Mouse (Mus musculus) brain, embryonic 14.5 days (tissue): Measurements from ENCODE around the gene Tenm2. TPM values are rescaled to one million over a fixed set of nuclear protein-coding genes. Genes with fewer than 3 reads are reported as not detected.

Experiments
- DNase-seq: peaks from one replicate; pipeline ENCODE4 v3.0.0-alpha.2; 2011; ENCODE audit warnings: low read depth
- CTCF ChIP-seq: fragments of 200-500 bp; IDR thresholded peaks from 2 replicates; pipeline ENCODE4 v1.5.1; 2012; ENCODE audit warnings: inconsistent platforms, mild to moderate bottlenecking, moderate library complexity, borderline replicate concordance; ENCODE audit not compliant: insufficient read depth, insufficient read length; ENCODE audit errors: extremely low read depth
- POLR2A ChIP-seq: fragments of 200-500 bp; IDR thresholded peaks from 2 replicates; pipeline ENCODE4 v1.6.1; 2012; ENCODE audit warnings: mild to moderate bottlenecking, inconsistent platforms, borderline replicate concordance; ENCODE audit not compliant: poor library complexity, insufficient read depth, insufficient read length, severe bottlenecking; ENCODE audit errors: extremely low read depth
- polyA plus RNA-seq: library from polyadenylated mRNA; depleted of rRNA; stranded (reverse); fragments of >200 nt; gene quantifications from 2 replicates; pipeline ENCODE4 v1.2.3, GENCODE M21; 2012

Gene Tenm2
- polyA plus RNA-seq, 1 experiment = 47.2 TPM

- TF ChIP-seq POLR2A (no peak), CTCF (no peak)
- DNase-seq = peak; percentile 77
Measured at GRCm38 (mm10) chr11:36120591-36121409, 1115.0 kb downstream of the Tenm2 start.

GRCm38 (mm10) chr11:36113326-36113725, 1122.4 kb downstream of the Tenm2 start:
- no peak for DNase-seq
- no peak for TF ChIP-seq POLR2A
- TF ChIP-seq CTCF = no peak

GRCm38 (mm10) chr11:36108970-36109731, 1126.6 kb downstream of the Tenm2 start:
- DNase-seq = peak; percentile 94

GRCm38 (mm10) chr11:36107840-36108239, 1127.9 kb downstream of the Tenm2 start:
- no peak for TF ChIP-seq POLR2A
- no peak for TF ChIP-seq CTCF
- peak; percentile 29 for DNase-seq

More at GRCm38 (mm10) chr11:36108970-36109731, 1126.6 kb downstream of the Tenm2 start:
- no peak for TF ChIP-seq CTCF
- no peak for TF ChIP-seq POLR2A

- TF ChIP-seq CTCF (no peak), POLR2A (no peak)
- peak; percentile 90 for DNase-seq
Measured at GRCm38 (mm10) chr11:36106639-36107038, 1129.1 kb downstream of the Tenm2 start.

GRCm38 (mm10) chr11:36103556-36103955, 1132.2 kb downstream of the Tenm2 start:
- DNase-seq = peak; percentile 74
- TF ChIP-seq POLR2A (no peak), CTCF (no peak)

GRCm38 (mm10) chr11:36096219-36096618, 1139.5 kb downstream of the Tenm2 start:
- TF ChIP-seq CTCF (no peak), POLR2A (no peak)
- peak; percentile 91 for DNase-seq

GRCm38 (mm10) chr11:36090210-36090609, 1145.6 kb downstream of the Tenm2 start:
- no peak for DNase-seq
- TF ChIP-seq POLR2A = no peak
- TF ChIP-seq CTCF = no peak

- TF ChIP-seq CTCF (no peak), POLR2A (no peak)
- peak; percentile 56 for DNase-seq
Measured at GRCm38 (mm10) chr11:36081399-36082053, 1154.2 kb downstream of the Tenm2 start.

- DNase-seq = peak; percentile 52
- TF ChIP-seq POLR2A (no peak), CTCF (no peak)
Measured at GRCm38 (mm10) chr11:36080766-36081165, 1155.0 kb downstream of the Tenm2 start.

- TF ChIP-seq POLR2A (no peak), CTCF (no peak)
- DNase-seq = no peak
Measured at GRCm38 (mm10) chr11:36078391-36078790, 1157.4 kb downstream of the Tenm2 start.

GRCm38 (mm10) chr11:36074015-36074567, 1161.7 kb downstream of the Tenm2 start:
- TF ChIP-seq POLR2A (no peak), CTCF (no peak)
- DNase-seq = peak; percentile 96
